28 mouse cellular contexts compared by ENCODE assay signal in the genomic region with DNA sequence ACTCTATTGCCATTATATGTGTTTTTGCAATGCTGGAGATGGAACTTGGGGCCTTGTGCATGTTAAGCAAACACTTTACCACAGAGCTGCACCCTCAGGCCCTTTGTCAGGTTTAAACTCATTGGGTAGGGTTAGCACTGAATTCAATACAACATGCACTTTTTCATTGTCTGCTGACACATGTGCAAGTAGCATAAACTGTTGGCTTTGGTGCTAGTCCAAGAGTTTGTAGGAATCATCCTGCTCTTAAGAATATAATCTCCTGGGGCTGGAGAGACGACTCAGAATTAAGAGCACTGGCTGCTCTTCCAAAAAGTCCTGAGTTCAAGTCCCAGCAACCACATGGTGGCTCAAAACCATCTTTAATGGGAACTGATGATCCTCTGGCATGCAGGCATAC.
"Had no signal": no experiment of that assay in that cellular context is flagged by ENCODE, and none has a peak within 500 bp of the region (broad histone marks: within the 10 kb centered on the region; RNA-seq: fewer than 3 reads in every experiment).

No protein-coding gene starts in this region.

- H3K4me2 ChIP-seq: heart, embryonic 11.5 days; heart, embryonic 13.5 days; heart, embryonic 15.5 days; hindbrain, embryonic 12.5 days; hindbrain, embryonic 14.5 days; intestine, embryonic 15.5 days; kidney, embryonic 15.5 days; limb, embryonic 12.5 days; liver, embryonic 13.5 days had no signal

- H3K27me3 ChIP-seq: heart, embryonic 13.5 days; heart, embryonic 15.5 days; hindbrain, embryonic 12.5 days; intestine, embryonic 15.5 days; kidney, embryonic 15.5 days; limb, embryonic 12.5 days; liver, embryonic 13.5 days had no signal

- H3K36me3 ChIP-seq: heart, embryonic 13.5 days; heart, embryonic 15.5 days; hindbrain, embryonic 12.5 days; intestine, embryonic 15.5 days; kidney, embryonic 15.5 days; limb, embryonic 10.5 days; limb, embryonic 12.5 days; liver, embryonic 13.5 days had no signal

- H3K9ac ChIP-seq: heart, embryonic 13.5 days; heart, embryonic 15.5 days; hindbrain, embryonic 12.5 days; hindbrain, embryonic 14.5 days; intestine, embryonic 15.5 days; kidney, embryonic 15.5 days; limb, embryonic 12.5 days; liver, embryonic 13.5 days had no signal

- DNase-seq: gastrocnemius, adult 2 months; gastrocnemius, postnatal 10 days; gastrocnemius, postnatal 25 days; heart, adult 2 months; heart, postnatal 14 days; heart, postnatal 4 days; kidney, adult 18-20 months; kidney, adult 8-10 months; kidney, postnatal 14 days; kidney, postnatal 36 days; layer of hippocampus, adult 9-11 months; layer of hippocampus, postnatal 36 days; liver; liver, embryonic 13.5 days had no signal

- H3K27ac ChIP-seq: gastrocnemius, adult 2 months; heart, adult 2 months; heart, embryonic 13.5 days; heart, embryonic 15.5 days; hindbrain, embryonic 10.5 days; hindbrain, embryonic 12.5 days; hindbrain, embryonic 14.5 days; intestine, embryonic 15.5 days; kidney, embryonic 15.5 days; kidney, postnatal 0 days; limb, embryonic 10.5 days; limb, embryonic 12.5 days had no signal

- H3K4me3 ChIP-seq: gastrocnemius, adult 2 months; heart, adult 2 months; heart, embryonic 13.5 days; heart, embryonic 15.5 days; hindbrain, embryonic 10.5 days; hindbrain, embryonic 12.5 days; intestine, embryonic 15.5 days; kidney, embryonic 15.5 days; limb, embryonic 10.5 days; limb, embryonic 12.5 days; liver, embryonic 13.5 days had no signal

- H3K9me3 ChIP-seq: heart, embryonic 13.5 days; heart, embryonic 15.5 days; hindbrain, embryonic 10.5 days; hindbrain, embryonic 12.5 days; intestine, embryonic 15.5 days; kidney, embryonic 15.5 days; limb, embryonic 10.5 days; limb, embryonic 12.5 days; liver, embryonic 13.5 days had no signal

- ATAC-seq: hindbrain, embryonic 16.5 days; inflammation-experienced regulatory T-cells, adult 6 months; intestine, embryonic 15.5 days; intestine, postnatal 0 days had no signal

- H3K4me1 ChIP-seq: hindbrain, embryonic 10.5 days; hindbrain, embryonic 12.5 days; limb, embryonic 10.5 days had no signal
